18 mouse cellular contexts compared by ENCODE assay signal in the genomic region with DNA sequence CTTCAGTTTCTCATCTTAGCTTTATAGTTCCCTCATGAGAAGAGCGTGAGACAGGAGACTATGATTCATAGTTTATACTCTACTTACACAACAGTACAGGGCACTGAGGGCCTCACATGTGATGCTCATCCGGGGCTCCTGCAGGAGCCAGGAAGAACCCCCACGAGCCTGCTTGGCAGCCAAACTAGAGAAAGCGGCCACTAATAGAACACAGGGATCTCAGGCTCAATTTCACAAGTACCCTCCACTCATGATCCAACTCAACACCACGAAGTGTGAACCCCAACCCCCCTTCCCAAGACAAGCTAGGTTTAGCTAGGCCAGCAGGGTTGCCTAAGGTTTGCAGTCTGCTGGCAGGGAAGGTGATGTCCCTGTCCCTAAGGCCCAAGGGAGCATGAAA.
A peak's percentile ranks its signal among the peaks of the same experiment; 100 is the strongest.
DNase-seq lines count a peak whose midpoint lies in the region; ATAC-seq and TF ChIP-seq lines count a peak whose summit lies in the region.
"Had no signal": no experiment of that assay in that cellular context is flagged by ENCODE, and none has a peak within 500 bp of the region (broad histone marks: within the 10 kb centered on the region; RNA-seq: fewer than 3 reads in every experiment).

No protein-coding gene starts in this region.

- no peak for ATAC-seq in liver, postnatal 0 days
- ATAC-seq: hindbrain, embryonic 16.5 days; midbrain, embryonic 13.5 days had no signal

- H3K27me3 ChIP-seq in heart, embryonic 10.5 days (ENCODE audit: insufficient read depth, poor library complexity, severe bottlenecking): no peaks in the 10 kb centered on the region
- no peaks in the 10 kb centered on the region for H3K27me3 ChIP-seq in liver, postnatal 0 days (ENCODE audit: insufficient read depth, low read length)
- H3K27me3 ChIP-seq: embryonic facial prominence, embryonic 12.5 days; limb, embryonic 13.5 days; liver, embryonic 15.5 days; midbrain, embryonic 13.5 days had no signal

- 66% methylated on average over 5 of the region's 5 CpGs for WGBS in heart, embryonic 10.5 days
- WGBS in liver, postnatal 0 days (ENCODE audit: insufficient replicate concordance): 83% methylated on average over 5 of the region's 5 CpGs

- no peak overlapping the region for H3K9ac ChIP-seq in liver, postnatal 0 days (replicated peaks)
- H3K9ac ChIP-seq: embryonic facial prominence, embryonic 12.5 days; limb, embryonic 13.5 days; liver, embryonic 15.5 days; midbrain, embryonic 13.5 days had no signal

- no peaks in the 10 kb centered on the region for H3K9me3 ChIP-seq in heart, embryonic 10.5 days
- H3K9me3 ChIP-seq in liver, postnatal 0 days (ENCODE audit: low read length): no peaks in the 10 kb centered on the region
- H3K9me3 ChIP-seq: embryonic facial prominence, embryonic 12.5 days; forebrain, embryonic 10.5 days; limb, embryonic 13.5 days; liver, embryonic 15.5 days; midbrain, embryonic 13.5 days had no signal

- H3K36me3 ChIP-seq in heart, embryonic 10.5 days: peaks cover 3% of the 10 kb centered on the region; the same call in 1 of the 2 replicates
- no peaks in the 10 kb centered on the region for H3K36me3 ChIP-seq in liver, postnatal 0 days (replicated peaks; ENCODE audit: insufficient read depth, low read length)
- H3K36me3 ChIP-seq: embryonic facial prominence, embryonic 12.5 days; liver, embryonic 15.5 days; midbrain, embryonic 13.5 days had no signal

- intact Hi-C loops in gastrocnemius, postnatal 36 days (cut with DNase I): no loop called here

- no peak overlapping the region for H3K4me2 ChIP-seq in liver, postnatal 0 days (ENCODE audit: low read depth, low read length)
- H3K4me2 ChIP-seq: embryonic facial prominence, embryonic 12.5 days; limb, embryonic 13.5 days; liver, embryonic 15.5 days; midbrain, embryonic 13.5 days had no signal

- H3K27ac ChIP-seq in heart, embryonic 10.5 days: no peak overlapping the region
- H3K27ac ChIP-seq in liver, postnatal 0 days (ENCODE audit: low read depth): no peak overlapping the region
- H3K27ac ChIP-seq: embryonic facial prominence, embryonic 12.5 days; forebrain, embryonic 10.5 days; limb, embryonic 13.5 days; liver, embryonic 15.5 days; midbrain, embryonic 13.5 days had no signal

- peaks cover 34% of the 10 kb centered on the region for H3K4me1 ChIP-seq in heart, embryonic 10.5 days
- peaks cover 20% of the 10 kb centered on the region for H3K4me1 ChIP-seq in liver, postnatal 0 days (ENCODE audit: insufficient read depth)

- TF ChIP-seq CTCF in liver, postnatal 0 days (IDR thresholded peaks at IDR 0.05; ENCODE audit: low read depth): no peak

- H3K4me3 ChIP-seq in heart, embryonic 10.5 days: no peak overlapping the region
- H3K4me3 ChIP-seq in liver, postnatal 0 days (ENCODE audit: low read depth, low read length): no peak overlapping the region
- H3K4me3 ChIP-seq: embryonic facial prominence, embryonic 12.5 days; forebrain, embryonic 10.5 days; limb, embryonic 13.5 days; liver, embryonic 15.5 days; midbrain, embryonic 13.5 days had no signal

- TF ChIP-seq EP300 in liver, postnatal 0 days (IDR thresholded peaks at IDR 0.05; ENCODE audit: low read depth): no peak

- DNase-seq in cerebellum, postnatal 10 days: peak; percentile 26 to 38
- no peak for DNase-seq in cerebellum, adult 11 months
- DNase-seq in heart, adult 9 months (ENCODE audit: low spot score in 2 of 2): peak; percentile 45 to 46
- DNase-seq in heart, embryonic 10.5 days (ENCODE audit: low spot score): no peak
- DNase-seq in gastrocnemius, postnatal 36 days: peak; percentile 25 to 38
- peak; percentile 87 for DNase-seq in skeletal muscle tissue, adult 2 months (ENCODE audit: low read depth, low spot score)
- DNase-seq in liver, postnatal 0 days: no peak
- no peak for DNase-seq in Muller cell, postnatal 12 days (ENCODE audit: inconsistent ontology term)
- DNase-seq: adrenal gland, adult 2 months; kidney, adult 18-20 months; kidney, postnatal 4 days; thymus, postnatal 25 days had no signal

Comparison
In these comparisons a context has a peak if more than half of its experiments do, and no peak if none do; other contexts are left out.
1. DNase-seq: peak in cerebellum, postnatal 10 days (2 of 2), heart, adult 9 months (2 of 2), gastrocnemius, postnatal 36 days (2 of 2) and skeletal muscle tissue, adult 2 months (single experiment); none in cerebellum, adult 11 months (single experiment), heart, embryonic 10.5 days (single experiment), liver, postnatal 0 days (single experiment) and Muller cell, postnatal 12 days (single experiment).